Mouse (Mus musculus): Measurements from ENCODE around the gene Pde10a. TPM values are rescaled to one million over a fixed set of nuclear protein-coding genes. Genes with fewer than 3 reads are reported as not detected.

Gene Pde10a
- polyA plus RNA-seq, 1 experiment: 0.52 TPM

DNA sequence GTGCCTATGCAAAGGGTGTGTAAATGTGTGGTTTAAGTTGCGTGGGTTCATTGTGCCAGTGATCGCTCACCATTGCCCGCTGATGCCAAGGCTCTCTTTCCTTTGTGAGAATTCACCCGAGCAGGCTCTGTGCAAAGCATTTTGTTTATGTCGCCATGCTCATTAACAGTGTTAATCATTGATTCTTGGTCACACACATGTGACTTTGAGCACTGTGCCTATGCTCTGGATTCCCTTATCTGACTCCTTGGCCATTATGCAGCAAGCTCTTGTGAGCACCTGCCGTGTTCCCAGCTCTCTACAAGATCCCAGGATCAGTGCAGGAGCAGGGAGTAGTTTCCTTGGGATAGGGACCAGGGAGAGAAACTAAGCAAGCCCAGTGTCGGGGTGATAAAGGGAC lies 318.8 kb downstream of the Pde10a start:
- Histone ChIP-seq H3K27ac (ENCODE audit: insufficient read depth, low read depth, low read length) (no peak overlapping the region), H3K27me3 (ENCODE audit: control insufficient read depth, insufficient read depth, low read length) (no peaks in the 10 kb centered on the region), H3K36me3 (ENCODE audit: control insufficient read depth, insufficient read depth, low read length) (no peaks in the 10 kb centered on the region), H3K4me3 (ENCODE audit: low read depth, low read length) (no peak overlapping the region), H3K4me1 (ENCODE audit: control insufficient read depth, insufficient read depth, insufficient read length, low read length) (no peaks in the 10 kb centered on the region)
- TF ChIP-seq POLR2A (IDR thresholded peaks at IDR 0.05; ENCODE audit: low read depth, low read length): no peak
- no peak for TF ChIP-seq CTCF (IDR thresholded peaks at IDR 0.05; ENCODE audit: extremely low read depth, insufficient read length, insufficient replicate concordance, low read depth, low read length)
- 58% methylated on average over 7 of the region's 7 CpGs for WGBS

DNA sequence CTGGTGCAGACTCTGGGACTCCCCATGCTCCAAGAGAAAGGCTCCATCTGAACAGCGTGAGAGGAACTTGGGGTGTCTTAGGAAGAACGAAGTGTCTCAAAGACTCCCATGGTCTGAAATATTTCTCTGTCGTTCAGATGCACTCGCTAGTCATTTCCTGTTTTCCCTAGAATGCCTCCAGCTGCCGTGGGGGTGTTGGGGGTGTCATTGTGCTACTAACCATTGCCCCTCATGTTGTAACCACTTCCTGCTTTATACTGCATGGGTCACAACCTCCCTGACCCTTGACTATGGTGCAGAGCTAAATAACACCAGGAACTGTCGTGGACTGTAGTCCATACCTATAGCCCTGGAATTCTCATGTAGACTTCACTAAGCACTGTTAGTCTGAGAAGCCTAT lies 321.3 kb downstream of the Pde10a start:
- WGBS: 71% methylated on average over 6 of the region's 6 CpGs
- Histone ChIP-seq H3K36me3 (ENCODE audit: control insufficient read depth, insufficient read depth, low read length) (no peaks in the 10 kb centered on the region), H3K4me1 (ENCODE audit: control insufficient read depth, insufficient read depth, insufficient read length, low read length) (no peaks in the 10 kb centered on the region), H3K4me3 (ENCODE audit: low read depth, low read length) (no peak overlapping the region), H3K27me3 (ENCODE audit: control insufficient read depth, insufficient read depth, low read length) (no peaks in the 10 kb centered on the region), H3K27ac (ENCODE audit: insufficient read depth, low read depth, low read length) (no peak overlapping the region)
- no peak for TF ChIP-seq CTCF (IDR thresholded peaks at IDR 0.05; ENCODE audit: extremely low read depth, insufficient read length, insufficient replicate concordance, low read depth, low read length)
- TF ChIP-seq POLR2A (IDR thresholded peaks at IDR 0.05; ENCODE audit: low read depth, low read length): no peak

DNA sequence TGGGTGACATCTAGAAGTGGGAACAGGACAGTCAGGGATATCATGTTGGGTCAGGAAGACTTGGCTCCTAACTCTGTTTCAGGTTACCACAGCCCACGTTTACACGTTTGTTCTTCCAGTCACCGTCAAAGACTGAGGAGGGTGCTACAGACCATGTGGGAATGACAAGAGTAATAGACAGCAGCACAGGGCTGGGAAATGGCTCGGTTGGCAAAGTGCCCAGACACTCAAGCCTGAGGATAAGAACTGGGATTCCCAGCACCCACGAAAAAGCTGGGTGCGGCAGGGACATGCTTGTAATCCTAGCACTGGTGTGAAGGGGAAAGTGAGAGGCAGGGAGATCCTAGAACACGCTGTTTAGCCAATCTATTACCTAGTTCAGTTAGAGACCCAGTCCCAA lies 322.4 kb downstream of the Pde10a start:
- TF ChIP-seq POLR2A (IDR thresholded peaks at IDR 0.05; ENCODE audit: low read depth, low read length): no peak
- no peak for TF ChIP-seq CTCF (IDR thresholded peaks at IDR 0.05; ENCODE audit: extremely low read depth, insufficient read length, insufficient replicate concordance, low read depth, low read length)
- WGBS: 40% methylated on average over 7 of the region's 7 CpGs
- no peaks in the 10 kb centered on the region for H3K27me3 ChIP-seq (ENCODE audit: control insufficient read depth, insufficient read depth, low read length)
- H3K4me3 ChIP-seq (ENCODE audit: low read depth, low read length): no peak overlapping the region
- no peaks in the 10 kb centered on the region for H3K4me1 ChIP-seq (ENCODE audit: control insufficient read depth, insufficient read depth, insufficient read length, low read length)
- H3K27ac ChIP-seq (ENCODE audit: insufficient read depth, low read depth, low read length): no peak overlapping the region
- H3K36me3 ChIP-seq (ENCODE audit: control insufficient read depth, insufficient read depth, low read length): no peaks in the 10 kb centered on the region

DNA sequence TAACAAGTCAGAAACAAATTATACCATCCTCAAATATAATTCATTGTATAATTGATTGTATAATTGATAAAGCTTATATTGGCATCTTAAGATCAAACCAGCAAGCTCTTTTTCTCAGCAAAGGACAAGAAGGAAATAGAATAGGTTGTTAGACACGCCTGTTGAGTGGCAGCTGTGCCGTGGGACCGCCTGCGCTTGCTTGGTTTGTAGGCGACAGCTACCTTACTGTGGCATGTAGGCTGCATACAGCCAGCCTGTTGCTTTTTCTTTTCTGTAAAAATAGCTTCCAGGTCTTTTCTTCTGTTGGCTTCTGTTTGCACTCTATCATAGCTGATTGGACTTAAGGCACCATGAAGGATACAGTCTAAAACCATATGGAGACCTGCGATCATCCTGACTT lies 326.7 kb downstream of the Pde10a start:
- TF ChIP-seq CTCF (IDR thresholded peaks at IDR 0.05; ENCODE audit: extremely low read depth, insufficient read length, insufficient replicate concordance, low read depth, low read length): no peak
- no peak for TF ChIP-seq POLR2A (IDR thresholded peaks at IDR 0.05; ENCODE audit: low read depth, low read length)

DNA sequence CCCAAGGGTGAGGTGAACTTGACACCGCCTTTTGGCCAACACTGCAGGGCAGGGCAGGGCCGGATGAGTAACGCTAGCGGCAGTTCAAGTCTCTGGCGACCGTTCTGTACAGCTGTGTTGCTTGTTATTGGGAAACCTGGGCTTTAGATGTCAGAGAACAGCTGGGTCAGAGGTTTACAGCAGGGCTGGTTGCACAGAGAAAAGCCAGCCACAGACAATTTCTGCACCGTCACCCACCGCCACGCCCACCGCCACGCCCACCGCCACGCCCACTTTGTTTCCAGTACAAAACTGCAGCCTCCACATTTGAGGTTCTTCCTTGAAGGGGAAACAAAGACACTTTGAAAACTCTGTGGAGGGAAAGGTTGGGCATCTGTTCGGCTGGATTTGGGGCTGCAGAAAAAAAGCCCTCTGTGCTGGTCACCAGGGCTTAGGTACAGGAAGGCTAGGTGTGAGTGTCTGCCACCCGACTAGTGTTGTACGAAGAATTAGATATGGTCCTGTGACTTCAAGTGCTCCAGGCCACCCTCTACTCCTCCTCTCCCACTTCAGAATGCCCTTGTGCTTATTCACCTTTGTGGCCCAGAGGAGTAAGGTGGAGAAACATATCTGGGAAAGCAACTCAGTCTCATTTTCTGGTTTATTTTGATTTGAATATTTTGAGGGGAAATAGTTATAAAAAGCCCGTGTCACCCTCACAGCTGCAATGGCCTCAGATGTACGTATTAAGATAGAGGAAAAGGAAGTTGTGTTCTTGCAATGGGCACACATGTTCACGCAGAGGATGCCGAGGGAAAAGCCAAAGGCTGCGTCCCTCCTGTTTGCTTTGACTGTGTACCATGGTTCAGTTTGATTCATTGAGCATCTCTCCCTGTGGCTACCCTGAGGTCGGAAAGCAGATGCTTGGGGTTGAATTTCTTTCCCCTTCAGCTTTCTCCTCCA lies 331.5 kb downstream of the Pde10a start:
- Histone ChIP-seq H3K27ac (ENCODE audit: insufficient read depth, low read depth, low read length) (no peak overlapping the region), H3K4me3 (ENCODE audit: low read depth, low read length) (peak overlapping the region; percentile 38), H3K27me3 (ENCODE audit: control insufficient read depth, insufficient read depth, low read length) (no peaks in the 10 kb centered on the region), H3K4me1 (ENCODE audit: control insufficient read depth, insufficient read depth, insufficient read length, low read length) (peaks cover 9% of the 10 kb centered on the region; the same call in 1 of the 2 replicates), H3K36me3 (ENCODE audit: control insufficient read depth, insufficient read depth, low read length) (no peaks in the 10 kb centered on the region)
- TF ChIP-seq CTCF (IDR thresholded peaks at IDR 0.05; ENCODE audit: extremely low read depth, insufficient read length, insufficient replicate concordance, low read depth, low read length) (no peak), POLR2A (IDR thresholded peaks at IDR 0.05; ENCODE audit: low read depth, low read length) (no peak)
- 32% methylated on average over 22 of the region's 22 CpGs for WGBS

More for the DNA sequence above, 326.7 kb downstream of the Pde10a start:
- H3K4me3 ChIP-seq (ENCODE audit: low read depth, low read length): no peak overlapping the region
- H3K4me1 ChIP-seq (ENCODE audit: control insufficient read depth, insufficient read depth, insufficient read length, low read length): peaks cover 6% of the 10 kb centered on the region; the same call in 1 of the 2 replicates
- H3K27me3 ChIP-seq (ENCODE audit: control insufficient read depth, insufficient read depth, low read length): no peaks in the 10 kb centered on the region
- no peaks in the 10 kb centered on the region for H3K36me3 ChIP-seq (ENCODE audit: control insufficient read depth, insufficient read depth, low read length)
- WGBS: 85% methylated on average over 6 of the region's 6 CpGs
- H3K27ac ChIP-seq (ENCODE audit: insufficient read depth, low read depth, low read length): no peak overlapping the region

DNA sequence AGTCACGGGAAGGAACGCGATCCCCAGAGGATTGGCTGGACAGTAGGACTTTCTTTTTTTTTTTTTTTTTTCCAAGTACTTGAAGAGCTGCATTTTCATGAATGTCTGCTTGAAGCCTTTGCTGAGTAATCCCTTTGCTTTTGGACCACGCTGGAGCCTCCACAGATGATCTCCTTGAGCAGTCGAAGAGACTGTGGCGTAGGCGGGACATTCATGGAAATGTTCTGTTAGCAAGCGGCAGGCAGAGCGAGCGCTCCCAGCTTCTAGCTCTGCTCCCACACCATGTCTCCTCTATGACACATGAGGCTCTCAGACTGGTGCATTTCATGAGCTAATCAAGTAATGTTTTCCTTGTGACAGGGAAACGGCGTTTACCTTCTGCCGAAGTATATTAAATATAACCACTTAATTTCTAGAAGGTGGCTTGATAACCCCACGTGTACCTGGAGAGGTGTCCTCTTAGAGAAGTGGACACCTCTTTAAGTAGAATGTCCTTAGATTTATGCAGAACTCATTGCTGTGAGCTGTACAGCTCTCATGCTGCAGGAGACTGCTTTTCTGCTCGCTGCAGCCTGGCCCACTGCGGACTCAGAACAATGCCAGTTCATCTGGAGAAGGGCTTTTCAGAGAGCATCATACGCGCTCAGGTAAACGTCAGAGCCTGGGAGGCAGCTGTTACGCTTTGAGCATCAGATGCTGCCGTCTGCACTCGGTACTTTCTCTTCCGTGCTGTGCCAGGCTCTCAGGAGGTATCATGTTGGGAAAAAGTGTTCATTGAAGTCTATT lies 333.7 kb downstream of the Pde10a start:
- Histone ChIP-seq H3K36me3 (ENCODE audit: control insufficient read depth, insufficient read depth, low read length) (no peaks in the 10 kb centered on the region), H3K4me1 (ENCODE audit: control insufficient read depth, insufficient read depth, insufficient read length, low read length) (peaks cover 11% of the 10 kb centered on the region; the same call in 1 of the 2 replicates), H3K27me3 (ENCODE audit: control insufficient read depth, insufficient read depth, low read length) (no peaks in the 10 kb centered on the region), H3K4me3 (ENCODE audit: low read depth, low read length) (no peak overlapping the region), H3K27ac (ENCODE audit: insufficient read depth, low read depth, low read length) (no peak overlapping the region)
- no peak for TF ChIP-seq CTCF (IDR thresholded peaks at IDR 0.05; ENCODE audit: extremely low read depth, insufficient read length, insufficient replicate concordance, low read depth, low read length)
- no peak for TF ChIP-seq POLR2A (IDR thresholded peaks at IDR 0.05; ENCODE audit: low read depth, low read length)
- WGBS: 76% methylated on average over 23 of the region's 23 CpGs

DNA sequence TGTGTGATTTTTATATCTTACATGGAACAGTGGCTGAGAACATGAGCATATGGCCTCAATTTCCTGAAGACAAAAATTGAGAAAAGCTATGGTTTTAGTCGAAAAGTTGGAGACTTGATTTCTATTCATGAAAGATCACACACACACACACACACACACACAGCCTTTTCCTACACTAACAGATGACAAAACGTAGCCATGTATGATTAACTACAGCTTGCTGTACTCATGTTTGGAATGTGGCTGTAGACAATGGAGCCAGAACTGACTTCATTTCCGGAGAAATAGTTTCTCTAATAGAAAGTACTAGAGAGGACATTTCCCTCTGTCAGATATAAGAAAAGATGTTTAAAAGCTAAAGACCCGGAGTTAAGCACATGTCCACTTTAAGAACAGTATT lies 334.3 kb downstream of the Pde10a start:
- H3K4me3 ChIP-seq (ENCODE audit: low read depth, low read length): no peak overlapping the region
- no peaks in the 10 kb centered on the region for H3K27me3 ChIP-seq (ENCODE audit: control insufficient read depth, insufficient read depth, low read length)
- WGBS: 55% methylated on average over 4 of the region's 4 CpGs
- no peaks in the 10 kb centered on the region for H3K36me3 ChIP-seq (ENCODE audit: control insufficient read depth, insufficient read depth, low read length)
- no peak for TF ChIP-seq POLR2A (IDR thresholded peaks at IDR 0.05; ENCODE audit: low read depth, low read length)
- no peak for TF ChIP-seq CTCF (IDR thresholded peaks at IDR 0.05; ENCODE audit: extremely low read depth, insufficient read length, insufficient replicate concordance, low read depth, low read length)
- H3K27ac ChIP-seq (ENCODE audit: insufficient read depth, low read depth, low read length): no peak overlapping the region
- peaks cover 11% of the 10 kb centered on the region; the same call in 1 of the 2 replicates for H3K4me1 ChIP-seq (ENCODE audit: control insufficient read depth, insufficient read depth, insufficient read length, low read length)

Measured in small intestine, adult 2 months (tissue).